Mouse (Mus musculus) neural tube, postnatal 0 days (tissue): Measurements from ENCODE around the gene Gm14391. TPM values are rescaled to one million over a fixed set of nuclear protein-coding genes. Genes with fewer than 3 reads are reported as not detected.

Experiments used
- polyA plus RNA-seq: library from polyadenylated mRNA; unstranded; fragments of >200 nt; fragmentation: Nextera tagmentation; extraction: Ambion mirVana; gene quantifications from 2 replicates; pipeline ENCODE4 v1.2.1, GENCODE M21; 2015

Gm14391 gene
- 9.4 and 9.5 TPM in 2 replicates for polyA plus RNA-seq

GRCm38 (mm10) chr2:175206732-175207131 lies at the start of gene Gm14391:
Gene Gm14391 (minus strand): TSS chr2:175206917.

GRCm38 (mm10) chr2:175175401-175176180 lies 31.1 kb downstream of the Gm14391 start, which contains the start of gene Gm14443:
Gene Gm14443 (minus strand): TSS chr2:175175871.

GRCm38 (mm10) chr2:175141993-175142295 lies 64.8 kb downstream of the Gm14391 start, which contains the start of gene Gm14399:
Gene Gm14399 (minus strand): TSS chr2:175142012.

Other genes starting within 250 kb of the Gm14391 start
- 0.37 TPM in 1 of 2 replicates, not detected in the other for gene Gm14444, start 196.7 kb downstream of the Gm14391 start, polyA plus RNA-seq
- gene Gm14393, start 139.1 kb downstream of the Gm14391 start, polyA plus RNA-seq = 0.60 and 1.3 TPM in 2 replicates
- gene Gm14399, start 64.9 kb downstream of the Gm14391 start, polyA plus RNA-seq = 5.7 and 6.2 TPM in 2 replicates
- gene Gm14443, start 31.0 kb downstream of the Gm14391 start, polyA plus RNA-seq = 0.65 and 0.66 TPM in 2 replicates
- gene Gm14440, start 68.2 kb upstream of the Gm14391 start, polyA plus RNA-seq = not detected in 2 replicates
- 10.3 and 11.6 TPM in 2 replicates for gene Gm4631, start 131.3 kb upstream of the Gm14391 start, polyA plus RNA-seq
- 6.5 and 7.8 TPM in 2 replicates for gene Zfp968, start 165.5 kb upstream of the Gm14391 start, polyA plus RNA-seq
- gene Gm4724, start 228.9 kb upstream of the Gm14391 start, polyA plus RNA-seq = 25.7 and 38.9 TPM in 2 replicates